Mouse (Mus musculus) small intestine, adult 2 months (tissue): Measurements from ENCODE around the gene Tmem88b. TPM values are rescaled to one million over a fixed set of nuclear protein-coding genes. Genes with fewer than 3 reads are reported as not detected.

Experiments
- H3K27ac ChIP-seq: fragments of 200-500 bp; 2 replicates; pipeline ENCODE4 v1.5.1; 2012; ENCODE audit warnings: low read depth, low read length, control low read depth, inconsistent platforms; ENCODE audit not compliant: insufficient read depth
- H3K27me3 ChIP-seq: fragments of 200-500 bp; 2 replicates; pipeline ENCODE4 v1.6.1; 2012; ENCODE audit warnings: mild to moderate bottlenecking, moderate library complexity, low read length, inconsistent platforms; ENCODE audit not compliant: control insufficient read depth, insufficient read depth
- H3K36me3 ChIP-seq: fragments of 200-500 bp; 2 replicates; pipeline ENCODE4 v1.6.1; 2012; ENCODE audit warnings: mild to moderate bottlenecking, low read length, control low read depth, inconsistent platforms; ENCODE audit not compliant: control insufficient read depth, insufficient read depth
- H3K4me1 ChIP-seq: fragments of 200-500 bp; 2 replicates; pipeline ENCODE4 v1.6.1; 2012; ENCODE audit warnings: low read length, inconsistent platforms, mixed read lengths; ENCODE audit not compliant: control insufficient read depth, insufficient read depth, insufficient read length
- H3K4me3 ChIP-seq: fragments of 200-500 bp; 2 replicates; pipeline ENCODE4 v1.5.1; 2012; ENCODE audit warnings: low read depth, mild to moderate bottlenecking, control low read depth, inconsistent platforms, low read length, moderate library complexity
- CTCF ChIP-seq: fragments of 200-500 bp; IDR thresholded peaks from 2 replicates; pipeline ENCODE4 v1.5.1; 2012; ENCODE audit warnings: low read depth, mild to moderate bottlenecking, control low read depth, inconsistent platforms, low read length, moderate library complexity, mixed read lengths; ENCODE audit not compliant: insufficient replicate concordance, insufficient read length; ENCODE audit errors: extremely low read depth
- POLR2A ChIP-seq: fragments of 200-500 bp; IDR thresholded peaks from 2 replicates; pipeline ENCODE4 v1.6.1; 2012; ENCODE audit warnings: low read depth, mild to moderate bottlenecking, control low read depth, inconsistent platforms, low read length, moderate library complexity
- WGBS: fragments of 180-500 bp; shearing (Covaris S2); methylation state at CpG from one replicate; pipeline ENCODE4 v1.1.7; 2018; 5-methylcytosine and 5-hydroxymethylcytosine counted together
- polyA plus RNA-seq: library from polyadenylated mRNA; depleted of rRNA; stranded (reverse); fragments of >200 nt; gene quantifications from 2 replicates; pipeline ENCODE4 v1.2.3, GENCODE M21; 2012

Tmem88b gene
- polyA plus RNA-seq, 1 experiment, result 2.6 TPM

DNA sequence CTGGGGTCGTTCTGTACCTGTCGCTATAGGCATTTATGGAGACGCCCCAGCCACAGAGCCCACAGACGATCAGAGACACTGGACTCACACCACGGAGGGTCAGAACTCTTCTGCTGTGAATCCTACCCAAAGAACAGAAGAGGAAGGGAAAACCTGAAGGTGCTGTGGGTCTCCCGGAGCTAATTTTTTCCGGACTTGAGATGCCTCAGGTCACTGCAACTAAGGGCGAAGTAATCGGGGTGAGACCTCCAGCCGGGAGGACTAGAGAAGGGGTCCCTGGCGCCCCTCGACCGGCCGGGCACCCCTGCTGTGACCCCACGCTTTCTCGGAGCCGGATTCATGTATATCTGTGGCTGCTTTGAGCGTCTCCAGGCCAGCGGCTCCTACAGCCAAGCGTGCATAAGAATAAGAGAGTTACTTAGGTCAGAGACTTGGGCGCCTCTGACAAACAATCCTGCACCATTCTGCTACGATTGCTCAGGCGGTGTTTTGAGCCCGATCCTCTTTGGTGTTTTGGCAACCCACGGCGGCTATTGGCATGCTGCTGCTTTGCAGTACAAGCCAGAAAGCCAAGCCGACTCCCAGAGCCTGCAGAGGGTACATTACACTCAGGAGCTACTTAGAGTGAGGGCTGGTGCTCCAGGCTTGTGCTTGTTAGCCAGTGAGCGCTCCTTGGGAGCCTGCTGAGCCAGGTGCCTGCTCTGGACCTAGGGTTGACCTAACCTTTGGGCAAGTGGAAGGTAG lies 24.1 kb downstream of the Tmem88b start:
- no peak overlapping the region for H3K27ac ChIP-seq
- WGBS, result under 1% methylated on average over 28 of the region's 28 CpGs
- TF ChIP-seq POLR2A, result no peak
- TF ChIP-seq CTCF, result no peak

GRCm38 (mm10) chr4:155760613-155761355 lies 24.9 kb downstream of the Tmem88b start, which contains the start of gene Atad3a:
Gene Atad3a (minus strand): TSS chr4:155761093.
- Histone ChIP-seq H3K27me3 (no peaks in the 10 kb centered on the region), H3K36me3 (peaks cover 6% of the 10 kb centered on the region), H3K4me1 (peaks cover 4% of the 10 kb centered on the region), H3K4me3 (peak within 1 kb of the TSS; percentile 74), H3K27ac (peak within 1 kb of the TSS; percentile 37)
- TF ChIP-seq POLR2A, result peak; percentile 45
- TF ChIP-seq CTCF, result no peak
- 2% methylated on average over 68 of the region's 68 CpGs for WGBS

More for the DNA sequence above, 24.1 kb downstream of the Tmem88b start:
- H3K36me3 ChIP-seq, result peaks cover 3% of the 10 kb centered on the region; the same call in 1 of the 2 replicates
- no peaks in the 10 kb centered on the region for H3K27me3 ChIP-seq
- peaks cover 4% of the 10 kb centered on the region for H3K4me1 ChIP-seq
- H3K4me3 ChIP-seq, result peak overlapping the region; percentile 74

- H3K27ac ChIP-seq, result peak overlapping the region; percentile 37
- peak overlapping the region; percentile 74 for H3K4me3 ChIP-seq
- TF ChIP-seq POLR2A (no peak), CTCF (no peak)
- WGBS, result under 1% methylated on average over 10 of the region's 10 CpGs
- peaks cover 11% of the 10 kb centered on the region for H3K36me3 ChIP-seq
- H3K4me1 ChIP-seq, result peaks cover 4% of the 10 kb centered on the region
- H3K27me3 ChIP-seq, result no peaks in the 10 kb centered on the region
These were observed 25.6 kb downstream of the Tmem88b start for GRCm38 (mm10) chr4:155759862-155760612.

GRCm38 (mm10) chr4:155757011-155757410 lies 28.7 kb downstream of the Tmem88b start:
- no peak overlapping the region for H3K27ac ChIP-seq
- no peak overlapping the region for H3K4me3 ChIP-seq
- H3K4me1 ChIP-seq, result peaks cover 4% of the 10 kb centered on the region
- WGBS, result 91% methylated on average over 12 of the region's 12 CpGs
- no peaks in the 10 kb centered on the region for H3K27me3 ChIP-seq
- H3K36me3 ChIP-seq, result peaks cover 31% of the 10 kb centered on the region
- no peak for TF ChIP-seq POLR2A
- no peak for TF ChIP-seq CTCF

GRCm38 (mm10) chr4:155746575-155747490 lies 38.8 kb downstream of the Tmem88b start:
- H3K4me3 ChIP-seq, result no peak overlapping the region
- no peaks in the 10 kb centered on the region for H3K27me3 ChIP-seq
- 90% methylated on average over 17 of the region's 17 CpGs for WGBS
- no peak overlapping the region for H3K27ac ChIP-seq
- TF ChIP-seq CTCF (no peak), POLR2A (no peak)
- peaks cover 75% of the 10 kb centered on the region for H3K36me3 ChIP-seq
- H3K4me1 ChIP-seq, result no peaks in the 10 kb centered on the region

DNA sequence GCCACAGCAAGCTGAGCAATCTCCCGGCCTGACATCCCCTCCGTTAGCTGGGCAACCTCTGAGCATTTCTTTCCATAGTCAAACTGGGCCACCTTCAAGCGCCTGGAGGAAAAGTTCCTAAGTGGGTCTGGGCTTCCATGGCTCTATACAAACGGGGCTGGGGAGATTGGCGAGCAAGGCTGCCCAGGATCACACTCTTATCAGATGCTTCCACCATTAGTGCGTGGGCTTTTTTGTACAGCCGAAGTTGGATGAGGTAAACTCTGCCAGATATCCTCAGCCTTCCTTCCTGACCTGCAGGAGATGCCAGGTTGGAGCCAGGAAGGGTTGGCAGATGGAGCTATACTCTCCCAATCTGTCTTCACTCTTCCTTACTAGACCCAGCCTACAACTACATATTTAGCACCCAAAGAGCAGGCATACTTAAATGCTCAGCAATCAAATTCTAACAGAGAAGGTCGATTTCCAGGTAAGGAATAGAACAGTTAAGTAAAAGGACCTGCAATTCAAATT lies 39.6 kb downstream of the Tmem88b start:
- 84% methylated on average over 8 of the region's 8 CpGs for WGBS
- TF ChIP-seq POLR2A, result no peak
- no peak for TF ChIP-seq CTCF

More for the DNA sequence above, 39.6 kb downstream of the Tmem88b start:
- Histone ChIP-seq H3K4me1 (no peaks in the 10 kb centered on the region), H3K36me3 (peaks cover 80% of the 10 kb centered on the region), H3K27me3 (no peaks in the 10 kb centered on the region), H3K4me3 (no peak overlapping the region), H3K27ac (no peak overlapping the region)
